Mouse (Mus musculus) Muller cell, postnatal 12 days (primary cell): Measurements from ENCODE around the gene Mapkapk5.

Experiments
- DNase-seq: peaks from one replicate; pipeline ENCODE4 v3.0.0-alpha.2; 2015; ENCODE audit errors: inconsistent ontology term

Mapkapk5 gene

DNA sequence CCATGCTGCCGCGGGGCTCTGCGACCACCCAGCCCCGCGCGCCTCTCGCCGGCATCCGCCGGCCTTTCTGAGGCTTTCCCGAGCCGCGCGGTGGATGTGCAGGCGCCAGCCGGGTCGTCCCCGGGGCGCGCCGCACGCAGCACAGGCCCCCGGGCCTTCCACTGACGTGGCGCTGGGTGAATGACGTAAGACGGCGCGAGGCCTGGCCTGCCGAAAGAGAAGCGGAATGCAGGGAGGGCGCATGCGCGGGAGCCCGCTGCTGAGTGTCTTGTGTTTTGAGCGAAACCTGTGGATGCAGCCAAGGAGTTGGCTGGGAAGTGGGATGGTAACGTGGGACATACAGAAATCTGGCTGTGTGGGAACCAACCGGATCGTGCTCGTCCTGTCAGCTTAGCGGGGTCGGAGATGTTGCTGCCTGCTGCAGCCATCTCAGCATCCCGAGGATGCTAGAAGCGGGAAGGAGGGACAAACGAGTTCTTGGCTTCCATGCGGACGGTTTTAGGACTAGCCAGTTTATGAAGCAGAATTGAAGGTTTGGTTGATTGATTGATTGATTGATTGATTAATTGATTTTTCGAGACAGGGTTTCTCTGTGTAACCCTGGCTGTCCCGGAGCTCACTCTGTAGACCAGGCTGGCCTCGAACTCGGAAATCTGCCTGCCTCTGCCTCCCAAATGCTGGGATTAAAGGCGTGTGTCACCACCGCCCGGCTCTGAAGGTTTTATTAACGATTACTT lies at the start of gene Mapkapk5:
Gene Mapkapk5, minus strand, starts transcription at position 113 of the 737 bp plus-strand sequence.
- peak; percentile 98 for DNase-seq

DNA sequence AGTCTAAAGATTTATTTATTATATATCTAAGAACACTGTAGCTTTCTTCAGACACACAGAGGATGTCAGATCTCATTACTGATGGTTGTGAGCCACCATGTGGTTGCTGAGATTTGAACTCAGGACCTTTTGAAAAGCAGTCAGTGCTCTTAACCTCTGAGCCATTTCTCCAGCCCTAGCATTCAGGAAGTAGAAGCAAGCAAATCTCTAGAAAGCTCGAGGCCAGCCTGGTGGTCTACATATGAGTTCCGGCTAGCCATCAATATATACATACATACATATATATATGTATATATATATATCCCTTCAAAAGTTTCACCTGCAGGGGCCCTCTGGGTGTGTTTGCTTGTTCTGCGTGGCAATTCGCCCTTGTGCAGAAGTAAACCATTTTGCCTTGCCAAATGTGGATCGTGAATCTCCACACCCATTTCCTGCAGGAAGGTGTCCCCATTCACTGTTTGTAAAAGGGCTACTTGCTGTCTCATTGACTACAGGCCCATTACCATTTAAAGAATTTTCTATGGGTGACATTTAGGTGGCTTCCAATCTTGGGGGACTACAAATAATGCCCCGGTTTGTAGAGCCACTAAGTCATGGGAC lies 49.1 kb upstream of the Mapkapk5 start:
- no peak for DNase-seq

GRCm38 (mm10) chr5:121593451-121594401 lies 48.0 kb upstream of the Mapkapk5 start, which contains the start of gene Aldh2:
Gene Aldh2 (minus strand): TSS chr5:121593824.
- peak; percentile 91 for DNase-seq

GRCm38 (mm10) chr5:121592816-121593407 lies 47.2 kb upstream of the Mapkapk5 start:
- DNase-seq, result no peak

GRCm38 (mm10) chr5:121592064-121592815 lies 46.5 kb upstream of the Mapkapk5 start:
- DNase-seq, result no peak

DNA sequence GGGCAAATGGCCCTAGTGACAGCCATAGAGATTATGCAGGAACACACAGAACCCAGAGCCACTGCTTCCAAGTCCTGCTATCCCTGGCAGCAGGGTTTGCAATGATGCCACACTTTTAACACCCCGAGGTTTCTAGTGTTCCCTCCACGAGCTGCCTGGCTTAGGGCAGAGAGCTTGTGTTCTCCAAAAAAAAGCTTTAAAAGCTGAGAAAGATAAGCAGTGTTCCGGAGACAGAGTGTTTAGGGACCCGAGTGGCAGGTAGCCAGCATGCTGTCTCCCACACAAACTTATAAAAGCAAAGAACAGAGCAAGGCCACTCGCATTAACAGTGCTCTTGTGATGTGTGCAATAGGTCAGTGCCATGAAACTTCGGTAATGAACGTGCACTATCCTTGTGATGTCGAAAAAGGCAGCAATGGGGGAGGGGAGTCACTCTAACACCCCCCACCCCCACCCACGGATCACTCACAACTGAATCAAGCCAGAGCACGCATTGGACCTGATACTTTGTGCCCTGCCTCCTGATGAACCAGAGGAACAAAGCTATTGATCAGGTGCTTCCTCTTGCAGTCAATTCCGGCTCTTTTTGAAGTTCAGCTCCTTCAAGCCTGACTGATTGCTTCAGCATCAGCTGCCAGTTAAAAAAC lies 45.8 kb upstream of the Mapkapk5 start:
- DNase-seq, result no peak

DNA sequence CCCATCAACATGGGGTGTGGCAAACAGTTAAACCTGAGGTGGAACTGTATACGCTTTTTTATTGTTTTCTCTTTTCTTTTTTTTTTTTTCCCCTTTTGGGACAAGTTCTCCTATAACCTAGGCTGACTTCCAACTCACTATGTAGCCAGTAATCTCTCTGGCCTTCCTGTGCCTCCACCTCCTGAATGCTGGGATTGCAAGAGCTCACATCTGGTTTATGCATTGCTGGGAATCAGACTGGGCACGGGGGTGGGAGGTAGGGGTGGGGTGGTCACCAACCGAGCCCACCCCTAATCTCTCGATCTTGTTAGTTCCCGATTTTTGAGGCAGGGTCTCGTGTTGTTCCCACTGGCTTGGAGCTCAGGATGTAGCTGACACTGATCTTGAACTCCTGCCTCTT lies 44.2 kb upstream of the Mapkapk5 start:
- no peak for DNase-seq

- DNase-seq, result no peak
Observed at GRCm38 (mm10) chr5:121586400-121587039, 40.8 kb upstream of the Mapkapk5 start.

DNA sequence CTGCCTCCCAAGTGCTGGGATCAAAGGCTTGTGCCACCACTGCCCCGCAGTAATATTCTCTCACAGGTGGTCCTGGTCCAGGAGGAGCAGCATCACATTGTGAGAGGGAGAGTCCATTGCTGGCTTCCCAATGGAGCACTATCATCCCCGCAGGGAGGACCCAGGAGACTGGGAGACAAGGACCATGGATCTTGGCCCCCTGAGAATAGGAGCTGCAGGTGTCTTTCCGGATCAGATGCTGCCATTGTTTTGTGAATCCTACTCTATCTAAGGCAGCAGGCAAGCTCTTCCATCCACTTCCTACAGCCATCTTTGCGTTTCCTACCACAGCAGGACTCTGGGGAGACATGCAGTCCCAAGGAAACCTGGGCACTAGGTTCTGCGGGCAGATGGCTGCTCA lies 40.0 kb upstream of the Mapkapk5 start:
- no peak for DNase-seq

DNA sequence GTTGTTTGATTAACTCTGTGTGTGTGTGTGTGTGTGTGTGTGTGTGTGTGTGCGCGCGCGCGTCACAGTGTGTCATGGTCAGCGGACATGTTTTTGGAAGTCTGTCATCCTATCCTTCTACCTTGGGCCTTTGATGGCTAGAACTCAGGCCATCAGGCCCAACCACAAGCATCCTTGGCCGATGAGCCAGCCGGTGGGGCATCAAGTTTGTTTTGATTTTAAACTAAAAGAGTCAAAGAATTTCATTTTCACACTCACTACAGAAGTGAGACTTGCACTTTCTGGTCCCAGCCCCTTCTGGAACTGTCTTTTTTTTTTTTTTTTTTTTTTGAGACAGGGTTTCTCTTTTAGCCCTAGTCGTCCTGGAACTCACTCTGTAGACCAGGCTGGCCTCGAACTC lies 39.3 kb upstream of the Mapkapk5 start:
- DNase-seq, result no peak

DNA sequence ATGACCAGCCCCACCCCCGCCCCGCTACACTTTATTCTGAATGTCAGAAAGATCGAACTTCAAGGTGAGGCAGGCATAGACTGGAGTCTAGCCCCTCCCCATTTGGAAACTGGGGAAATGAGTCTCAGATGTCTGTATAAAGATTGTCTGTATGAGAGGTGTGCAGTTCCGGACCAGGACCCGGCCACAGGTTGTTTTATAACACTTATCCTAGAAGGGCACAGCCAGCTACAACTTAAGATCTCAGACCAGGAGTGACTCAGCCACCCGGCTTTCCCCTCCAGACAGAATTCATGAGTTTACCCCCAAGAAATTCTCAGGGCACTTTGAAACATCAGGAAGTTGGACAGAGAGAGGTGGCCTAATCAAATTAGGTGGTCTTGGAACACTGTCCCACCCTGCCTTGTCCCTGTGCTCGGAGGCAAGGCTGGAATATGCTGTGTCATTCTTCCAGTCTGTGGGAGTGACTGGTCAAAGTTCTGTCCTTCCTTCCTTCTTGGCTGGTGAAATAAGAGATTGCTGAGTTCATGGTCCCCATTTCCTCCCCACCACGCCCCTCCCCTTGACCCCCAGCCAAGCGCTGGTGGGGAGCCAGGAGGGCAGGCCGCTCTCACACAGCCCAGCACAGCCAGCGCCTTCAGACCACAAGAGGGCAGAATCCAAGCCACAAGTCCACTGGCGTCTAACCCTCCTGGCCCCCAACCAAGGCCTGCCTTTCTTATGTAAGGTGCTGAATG lies 38.2 kb upstream of the Mapkapk5 start:
- peak; percentile 91 for DNase-seq

DNA sequence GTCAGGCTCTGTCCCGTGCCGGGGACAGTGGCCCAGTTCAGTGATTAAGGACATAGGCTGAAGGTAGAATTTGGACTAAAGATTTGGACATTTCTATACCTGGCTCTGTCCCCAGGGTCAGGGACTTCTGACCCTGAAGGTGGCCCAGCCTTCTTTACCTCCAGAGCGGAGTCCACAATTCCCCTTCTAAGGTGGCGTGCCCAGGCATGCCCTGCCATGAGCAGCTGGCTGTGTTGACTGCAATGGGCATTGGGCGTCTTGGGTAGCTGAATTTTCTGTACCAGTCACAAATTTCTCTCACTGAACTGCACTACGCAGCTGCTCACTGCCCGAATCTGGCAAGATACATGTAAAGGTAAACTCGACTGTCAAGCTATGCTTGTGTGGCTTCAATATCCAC lies 36.2 kb upstream of the Mapkapk5 start:
- DNase-seq, result no peak

- no peak for DNase-seq
Observed at GRCm38 (mm10) chr5:121576927-121577488, 31.3 kb upstream of the Mapkapk5 start.

- DNase-seq, result no peak
Observed at GRCm38 (mm10) chr5:121575867-121576266, 30.2 kb upstream of the Mapkapk5 start.

DNA sequence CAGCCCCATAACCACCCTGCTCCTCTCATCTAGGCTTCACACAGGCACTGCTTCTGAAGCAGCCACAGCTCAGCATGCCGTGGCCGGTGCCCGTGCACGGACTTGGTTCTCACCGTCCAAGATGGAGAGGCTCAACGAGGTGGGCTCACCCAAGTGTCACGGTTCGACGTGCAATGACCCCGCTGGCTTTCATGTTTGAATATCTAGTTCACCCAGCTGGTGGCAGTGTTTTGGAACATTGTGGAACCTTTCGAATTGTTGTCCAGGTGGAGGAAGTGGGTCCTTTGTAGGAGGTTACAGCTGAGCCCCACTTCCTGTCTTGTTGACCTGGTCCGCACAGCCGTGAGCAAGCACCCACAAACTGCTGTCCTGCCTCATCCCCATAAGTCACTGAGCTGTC lies 28.4 kb upstream of the Mapkapk5 start:
- DNase-seq, result no peak

DNA sequence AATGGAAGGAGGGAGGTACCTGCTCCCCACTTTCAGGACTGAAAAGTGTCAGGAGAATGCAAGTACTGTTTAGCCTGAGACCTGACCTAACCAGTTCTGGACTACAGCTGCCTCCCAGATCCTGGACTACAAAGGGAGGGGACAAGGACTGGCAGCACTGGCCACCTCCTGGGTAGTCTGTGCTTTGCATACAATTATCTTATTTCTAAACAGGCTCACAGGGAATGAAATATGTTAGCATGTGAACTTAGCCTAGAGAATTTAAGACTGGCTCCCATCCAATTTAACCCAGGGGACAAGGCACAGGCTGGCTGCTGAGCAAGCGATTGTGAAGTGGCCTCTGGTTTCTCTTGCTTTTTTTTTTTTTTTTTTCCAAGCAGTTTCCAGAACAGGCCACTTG lies 25.1 kb upstream of the Mapkapk5 start:
- no peak for DNase-seq

- no peak for DNase-seq
Observed at GRCm38 (mm10) chr5:121569881-121570420, 24.2 kb upstream of the Mapkapk5 start.

- DNase-seq, result no peak
Observed at GRCm38 (mm10) chr5:121566035-121566681, 20.5 kb upstream of the Mapkapk5 start.
